Mouse (Mus musculus): ENCODE measurements around the gene Hsd3b4. TPM values are rescaled to one million over a fixed set of nuclear protein-coding genes. Genes with fewer than 3 reads are reported as not detected.
"Not testable (repeated sequence)": the region's sequence is repeated elsewhere in the genome, so short reads cannot be mapped to it uniquely, and the experiment has no call there.

Gene Hsd3b4
- total RNA-seq (2021) = not detected

- DNase-seq (ENCODE audit: low spot score in 2 of 2); intact Hi-C loops (cut with DNase I): not testable (repeated sequence)
Measured at GRCm38 (mm10) chr3:98510414-98510813, at the start of gene Hsd3b4. Gene Hsd3b4, minus strand, starts transcription at chr3:98510514.

- intact Hi-C loops (cut with DNase I); DNase-seq (ENCODE audit: low spot score in 2 of 2): not testable (repeated sequence)
Measured at GRCm38 (mm10) chr3:98550832-98551231, 40.5 kb upstream of the Hsd3b4 start.

- intact Hi-C loops (cut with DNase I); DNase-seq (ENCODE audit: low spot score in 2 of 2): not testable (repeated sequence)
Measured at GRCm38 (mm10) chr3:98550215-98550614, 39.9 kb upstream of the Hsd3b4 start.

GRCm38 (mm10) chr3:98548495-98548894 is 38.2 kb upstream of the Hsd3b4 start:
- intact Hi-C loops (cut with DNase I); DNase-seq (ENCODE audit: low spot score in 2 of 2): not testable (repeated sequence)

- intact Hi-C loops (cut with DNase I) = not testable (repeated sequence)
Measured at GRCm38 (mm10) chr3:98547641-98548040, 37.3 kb upstream of the Hsd3b4 start.

GRCm38 (mm10) chr3:98524978-98525377 is 14.7 kb upstream of the Hsd3b4 start:
- DNase-seq (ENCODE audit: low spot score in 2 of 2); intact Hi-C loops (cut with DNase I): not testable (repeated sequence)

More at GRCm38 (mm10) chr3:98547641-98548040, 37.3 kb upstream of the Hsd3b4 start:
- not testable (repeated sequence) for DNase-seq (ENCODE audit: low spot score in 2 of 2)

GRCm38 (mm10) chr3:98524552-98524951 is 14.2 kb upstream of the Hsd3b4 start:
- intact Hi-C loops (cut with DNase I); DNase-seq (ENCODE audit: low spot score in 2 of 2): not testable (repeated sequence)

- DNase-seq (ENCODE audit: low spot score in 2 of 2); intact Hi-C loops (cut with DNase I): not testable (repeated sequence)
Measured at GRCm38 (mm10) chr3:98522779-98523178, 12.5 kb upstream of the Hsd3b4 start.

- intact Hi-C loops (cut with DNase I); DNase-seq (ENCODE audit: low spot score in 2 of 2): not testable (repeated sequence)
Measured at GRCm38 (mm10) chr3:98507229-98507628, 3.1 kb downstream of the Hsd3b4 start.

- not testable (repeated sequence) for DNase-seq (ENCODE audit: low spot score in 2 of 2)
Measured at GRCm38 (mm10) chr3:98497401-98497800, 12.9 kb downstream of the Hsd3b4 start.

GRCm38 (mm10) chr3:98496762-98497161 is 13.6 kb downstream of the Hsd3b4 start:
- intact Hi-C loops (cut with DNase I); DNase-seq (ENCODE audit: low spot score in 2 of 2): not testable (repeated sequence)

More at GRCm38 (mm10) chr3:98497401-98497800, 12.9 kb downstream of the Hsd3b4 start:
- intact Hi-C loops (cut with DNase I) = not testable (repeated sequence)

- DNase-seq (ENCODE audit: low spot score in 2 of 2); intact Hi-C loops (cut with DNase I): not testable (repeated sequence)
Measured at GRCm38 (mm10) chr3:98495055-98495454, 15.3 kb downstream of the Hsd3b4 start.

GRCm38 (mm10) chr3:98494184-98494583 is 16.1 kb downstream of the Hsd3b4 start:
- intact Hi-C loops (cut with DNase I); DNase-seq (ENCODE audit: low spot score in 2 of 2): not testable (repeated sequence)

- intact Hi-C loops (cut with DNase I); DNase-seq (ENCODE audit: low spot score in 2 of 2): not testable (repeated sequence)
Measured at GRCm38 (mm10) chr3:98471499-98471898, 38.8 kb downstream of the Hsd3b4 start.

GRCm38 (mm10) chr3:98471057-98471456 is 39.3 kb downstream of the Hsd3b4 start:
- DNase-seq (ENCODE audit: low spot score in 2 of 2); intact Hi-C loops (cut with DNase I): not testable (repeated sequence)

- intact Hi-C loops (cut with DNase I); DNase-seq (ENCODE audit: low spot score in 2 of 2): not testable (repeated sequence)
Measured at GRCm38 (mm10) chr3:98469323-98469722, 41.0 kb downstream of the Hsd3b4 start.

GRCm38 (mm10) chr3:98457026-98457425 is 53.3 kb downstream of the Hsd3b4 start, which contains the start of gene Gm4450:
Gene Gm4450, minus strand, starts transcription at chr3:98457126.
- intact Hi-C loops (cut with DNase I); DNase-seq (ENCODE audit: low spot score in 2 of 2): not testable (repeated sequence)

- intact Hi-C loops (cut with DNase I); DNase-seq (ENCODE audit: low spot score in 2 of 2): not testable (repeated sequence)
Measured at GRCm38 (mm10) chr3:98453786-98454185, 56.5 kb downstream of the Hsd3b4 start.
